Mouse (Mus musculus) G1E-ER4 (cell line): ENCODE measurements around the gene Rsph14. TPM values are rescaled to one million over a fixed set of nuclear protein-coding genes. Genes with fewer than 3 reads are reported as not detected.

Experiments used
- GATA1 ChIP-seq: IDR thresholded peaks from one replicate; pipeline ENCODE4 v1.8.0; 2012; ENCODE audit warnings: low read length, inconsistent platforms
- polyA plus RNA-seq: library from polyadenylated mRNA; stranded (reverse); fragments of >175 nt; gene quantifications from 2 replicates; pipeline ENCODE4 v1.2.3, GENCODE M21; 2012

The Rsph14 gene
- polyA plus RNA-seq, 1 experiment, result not detected

DNA sequence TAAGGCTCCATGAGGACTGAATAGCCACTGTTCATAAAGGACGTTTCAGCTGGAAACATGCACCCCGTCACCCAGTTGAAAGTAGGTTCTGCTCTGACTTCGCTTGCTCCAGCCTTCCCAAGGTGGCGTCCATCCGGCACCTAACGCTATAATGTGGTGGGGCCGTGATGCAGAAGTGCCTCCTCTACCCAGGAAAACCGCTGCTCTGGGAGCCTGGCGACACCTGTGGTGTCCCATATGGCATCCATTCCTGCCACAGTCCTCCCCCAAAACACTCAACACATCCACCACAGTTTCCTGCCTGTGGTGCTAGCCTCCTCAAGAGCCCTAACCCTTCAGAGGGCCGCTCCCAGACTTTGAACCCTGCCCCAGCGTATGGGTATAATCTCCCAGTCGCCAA is 51.2 kb downstream of the Rsph14 start:
- TF ChIP-seq GATA1, result no peak

DNA sequence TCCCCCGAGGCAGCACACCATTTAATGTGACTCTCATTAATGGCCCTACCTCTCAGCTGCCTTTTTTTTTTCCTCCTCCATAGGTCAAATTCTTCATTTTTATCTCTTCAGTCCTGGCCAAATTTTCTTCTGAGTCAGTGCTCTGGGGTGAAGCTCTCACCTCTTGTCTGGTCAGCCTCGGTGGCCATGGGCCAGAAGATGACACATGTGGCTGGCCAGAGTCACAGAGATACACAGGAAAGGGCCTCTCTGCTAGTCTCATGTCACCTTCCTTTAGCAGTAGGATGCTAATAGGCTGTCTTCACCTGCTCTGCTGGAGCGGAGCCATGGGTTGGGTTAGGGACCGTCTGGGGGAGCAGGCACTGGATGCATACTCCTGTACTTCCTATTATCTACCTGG is 54.3 kb downstream of the Rsph14 start:
- no peak for TF ChIP-seq GATA1

DNA sequence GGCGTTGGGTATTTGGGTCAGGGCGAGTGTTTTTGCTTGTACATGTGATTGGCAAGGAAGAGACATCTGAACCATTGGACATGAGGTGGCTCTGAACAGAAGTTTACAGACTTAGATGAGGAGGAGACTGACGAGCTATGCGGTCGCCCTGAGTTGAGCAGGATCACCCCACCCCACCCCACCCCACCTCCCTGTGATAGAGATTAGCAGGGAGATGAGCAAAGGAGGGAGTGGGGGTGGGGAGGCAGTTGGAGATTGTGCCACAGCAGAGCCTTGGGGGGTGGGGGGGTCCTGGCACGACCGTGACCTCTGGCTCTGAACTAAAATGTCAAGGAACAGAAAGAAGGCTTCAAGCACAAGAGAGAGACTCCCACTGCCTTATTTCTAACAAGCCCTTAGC is 56.0 kb downstream of the Rsph14 start:
- no peak for TF ChIP-seq GATA1

DNA sequence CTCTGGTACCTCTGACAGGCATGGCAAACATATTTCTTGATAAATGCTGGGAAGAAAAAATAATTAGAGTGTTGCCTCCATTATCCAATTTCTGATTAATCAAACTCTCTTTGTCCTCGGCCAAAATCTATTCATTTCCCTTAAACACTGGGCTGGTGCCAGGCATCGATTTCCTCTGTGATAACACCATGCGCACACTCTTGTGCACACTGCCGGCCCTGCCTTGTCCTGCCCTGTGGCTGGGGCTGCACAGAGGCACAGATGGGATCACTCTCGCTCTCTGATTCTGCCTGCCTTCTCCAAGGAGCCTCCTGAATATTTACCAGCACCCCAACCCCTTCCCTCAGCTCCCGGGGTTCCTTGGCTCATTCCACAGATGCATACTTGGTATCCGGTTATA is 56.8 kb downstream of the Rsph14 start:
- no peak for TF ChIP-seq GATA1

DNA sequence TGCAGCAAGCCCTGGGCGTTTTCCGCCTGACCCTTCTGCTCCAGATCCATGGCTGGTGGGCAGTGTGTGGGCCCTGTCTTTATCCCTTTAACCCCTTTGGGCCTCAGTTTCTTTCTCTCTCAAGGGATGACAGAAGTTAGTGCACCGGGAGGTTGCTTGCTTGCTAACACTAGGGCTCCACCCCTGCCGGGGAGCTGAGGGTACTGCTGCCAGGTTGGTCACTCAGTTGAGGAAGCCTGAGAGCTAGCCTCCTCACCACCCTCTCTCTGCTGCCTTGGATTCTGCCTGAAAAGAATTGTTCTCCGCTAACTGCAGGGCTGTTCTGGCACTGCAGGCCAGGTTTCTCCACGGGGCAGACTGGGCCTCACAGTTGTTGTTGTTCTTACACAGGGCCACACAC is 59.4 kb downstream of the Rsph14 start:
- TF ChIP-seq GATA1, result no peak

DNA sequence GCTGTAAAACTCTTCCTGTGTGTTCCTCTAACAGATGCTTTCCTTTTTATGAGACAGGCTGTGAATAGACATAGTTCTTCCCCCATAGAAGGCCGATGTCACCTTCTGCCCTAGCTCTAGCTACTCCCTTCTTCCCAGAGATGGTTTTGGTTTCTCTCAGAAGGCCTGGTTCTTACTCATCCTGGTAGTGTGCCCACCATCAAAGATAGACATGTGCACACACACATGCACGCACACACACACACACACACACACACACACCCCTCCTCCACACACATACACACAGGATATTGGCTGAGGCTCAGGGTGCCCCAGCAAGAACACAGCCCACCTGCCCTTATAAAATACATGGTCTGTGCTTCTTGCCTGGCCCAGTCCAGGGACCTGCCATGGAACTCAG is 63.1 kb downstream of the Rsph14 start:
- no peak for TF ChIP-seq GATA1

DNA sequence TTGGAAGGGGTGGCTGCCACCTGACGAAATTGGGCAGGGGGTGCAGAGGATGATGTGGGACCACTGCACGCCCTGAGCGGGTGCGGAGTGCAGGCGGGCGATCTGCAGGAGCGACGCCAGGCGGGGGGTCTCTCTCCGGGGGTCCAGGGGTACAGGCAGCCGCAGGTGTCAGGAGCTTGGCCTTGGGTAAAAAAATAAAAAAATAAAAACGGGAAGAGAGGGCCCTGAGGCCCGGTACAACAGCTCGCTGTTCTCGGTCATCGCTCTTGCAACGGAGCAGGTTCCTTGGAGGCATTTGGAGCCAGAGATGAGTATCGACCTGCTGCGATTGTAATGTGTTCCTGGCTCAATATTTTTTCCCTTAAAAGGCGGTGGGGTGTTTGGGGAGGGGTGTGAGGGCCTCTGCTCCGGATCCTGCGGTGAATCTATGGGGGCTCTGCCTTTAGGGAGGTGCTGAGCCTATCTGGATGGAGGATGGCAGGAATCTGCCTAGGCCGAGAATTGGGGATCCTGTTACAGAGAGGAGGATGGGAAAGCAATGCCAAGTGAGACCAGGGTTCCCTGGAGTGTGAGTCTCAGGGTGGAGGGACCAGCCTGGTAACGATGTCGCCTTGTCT is 64.6 kb downstream of the Rsph14 start:
- TF ChIP-seq GATA1, result no peak

DNA sequence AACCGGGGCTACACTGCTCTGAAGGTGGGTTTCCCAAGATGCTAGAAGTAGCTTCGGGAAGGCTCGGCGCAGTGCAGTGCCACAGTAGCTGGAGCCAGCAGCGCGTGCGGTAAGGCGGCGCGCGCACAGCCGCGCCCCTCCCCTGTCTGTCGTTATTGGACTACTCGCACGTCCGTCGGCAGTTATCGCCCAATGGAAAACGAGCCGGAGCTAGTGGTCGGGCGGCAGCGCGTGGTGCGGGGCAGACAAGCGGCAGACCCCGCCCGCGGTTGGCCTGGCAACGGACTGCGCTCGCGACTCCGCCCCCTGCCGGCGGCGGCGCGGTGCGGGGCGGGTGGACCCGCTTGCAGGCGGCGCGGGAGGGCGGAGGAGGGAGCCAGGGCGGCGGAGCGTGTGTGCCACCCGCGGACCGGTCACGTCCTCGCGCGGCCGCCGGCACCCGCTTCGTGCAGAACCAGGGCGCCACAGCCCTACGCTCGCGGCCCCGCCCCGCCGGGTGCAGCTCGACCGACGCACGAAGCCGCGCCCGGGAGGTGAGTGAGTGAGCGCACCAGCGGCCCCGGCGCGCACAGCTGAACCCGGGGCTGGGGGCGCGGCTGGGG is 65.4 kb downstream of the Rsph14 start, which contains the start of gene Gnaz:
TSS of gene Gnaz (plus strand) at position 328 of the 602 bp plus-strand sequence.
- TF ChIP-seq GATA1, result no peak

DNA sequence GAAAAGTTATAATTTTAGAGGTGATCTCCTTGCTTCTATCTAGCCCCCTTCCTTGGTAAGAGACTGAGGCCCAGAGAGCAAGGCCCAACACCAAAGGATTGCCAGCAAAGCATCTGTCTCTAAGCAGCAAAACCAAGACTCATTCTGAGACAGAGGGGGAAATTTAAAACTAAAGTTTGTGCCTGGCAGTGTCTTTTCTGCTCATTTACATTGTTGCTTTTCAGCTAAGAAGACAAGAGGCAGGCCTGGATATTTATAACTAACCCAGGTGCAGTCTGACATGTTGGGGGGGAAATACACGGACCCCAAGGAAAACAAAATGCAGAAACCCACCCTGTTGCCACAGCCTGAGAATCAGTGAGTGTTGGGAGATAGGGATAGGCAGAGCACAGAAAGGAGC is 68.0 kb downstream of the Rsph14 start:
- no peak for TF ChIP-seq GATA1

DNA sequence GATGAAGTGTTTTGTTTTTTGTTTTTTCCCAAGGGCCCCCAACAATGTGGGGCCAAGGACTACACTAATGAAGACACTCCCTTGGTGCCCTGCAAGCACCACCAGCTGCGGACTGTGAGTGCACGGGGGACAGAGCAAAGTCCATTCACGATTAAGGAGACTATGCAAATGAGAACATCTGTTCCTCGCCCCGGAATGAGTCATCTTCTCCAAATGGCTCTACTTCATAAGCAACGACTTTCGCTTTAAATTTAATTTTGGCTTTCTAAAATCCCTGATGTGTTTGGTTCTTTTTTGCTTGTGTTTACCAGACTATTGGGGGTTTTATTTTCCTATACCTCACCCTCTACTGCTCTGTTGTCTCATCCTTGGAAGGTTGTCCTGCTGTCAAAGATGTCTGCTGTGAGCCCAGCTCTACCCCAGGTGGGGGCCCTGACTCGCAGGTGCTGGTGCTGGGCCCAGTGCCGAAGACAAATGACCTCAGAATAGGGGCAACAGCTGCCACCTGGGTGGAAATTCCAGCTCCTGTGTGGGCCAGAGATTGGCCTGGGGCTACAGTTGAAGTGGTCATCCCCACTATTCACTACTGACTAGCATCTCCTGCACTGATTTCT is 79.4 kb downstream of the Rsph14 start:
- no peak for TF ChIP-seq GATA1

DNA sequence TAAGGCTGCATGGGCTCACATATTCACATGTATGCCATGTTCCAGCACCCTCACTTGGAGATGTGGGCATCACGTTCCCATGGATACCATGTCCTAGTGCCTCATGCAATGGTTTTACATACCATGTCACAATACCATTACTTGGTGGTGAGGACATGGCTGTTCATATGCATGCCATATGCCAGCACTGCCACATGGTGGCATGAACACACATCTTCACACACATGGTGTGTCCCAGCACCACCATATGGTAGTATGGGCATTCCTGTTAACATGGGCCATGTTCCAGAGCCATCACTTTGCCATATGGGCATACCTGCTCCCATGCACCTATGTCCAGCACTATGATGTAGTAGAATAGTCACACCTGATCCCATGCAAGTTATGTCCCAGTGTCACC is 91.6 kb downstream of the Rsph14 start:
- TF ChIP-seq GATA1, result no peak

DNA sequence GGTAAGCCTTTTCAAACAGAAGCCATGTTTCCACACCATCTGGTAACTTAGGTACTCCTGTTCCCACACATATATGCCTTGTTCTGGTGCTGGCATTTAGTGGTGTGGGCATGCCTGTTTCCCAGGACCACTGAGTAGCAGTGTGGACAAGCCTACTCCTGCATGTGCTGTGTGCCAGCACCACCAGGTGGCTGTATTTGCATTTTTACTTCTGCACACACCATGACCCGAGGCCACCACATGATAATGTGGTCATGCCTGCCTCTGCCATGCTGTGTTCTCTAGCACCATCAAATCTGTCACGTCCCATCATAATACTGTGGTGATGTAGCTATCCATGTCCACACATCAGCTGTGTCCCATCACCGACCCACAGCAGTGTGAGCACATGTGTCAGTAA is 93.1 kb downstream of the Rsph14 start:
- TF ChIP-seq GATA1, result no peak

DNA sequence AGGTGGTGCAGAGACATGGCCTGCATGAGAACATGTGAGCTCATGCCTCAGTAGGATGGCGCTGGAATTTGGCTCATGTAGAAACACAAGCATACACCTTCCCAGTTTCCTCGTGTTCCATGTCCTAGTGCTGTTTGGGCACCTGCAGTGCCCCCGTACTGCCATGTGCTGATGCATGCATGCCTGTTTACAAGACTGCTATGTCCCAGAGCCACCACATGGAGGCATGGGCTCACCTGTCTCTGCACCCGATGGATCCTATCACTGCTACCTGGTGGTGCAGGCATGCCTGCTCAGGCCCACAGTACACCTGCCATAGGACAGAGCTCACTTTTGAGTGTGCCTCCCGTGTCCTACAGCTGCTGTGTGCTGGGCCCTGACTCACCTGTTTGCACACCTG is 94.0 kb downstream of the Rsph14 start:
- no peak for TF ChIP-seq GATA1

DNA sequence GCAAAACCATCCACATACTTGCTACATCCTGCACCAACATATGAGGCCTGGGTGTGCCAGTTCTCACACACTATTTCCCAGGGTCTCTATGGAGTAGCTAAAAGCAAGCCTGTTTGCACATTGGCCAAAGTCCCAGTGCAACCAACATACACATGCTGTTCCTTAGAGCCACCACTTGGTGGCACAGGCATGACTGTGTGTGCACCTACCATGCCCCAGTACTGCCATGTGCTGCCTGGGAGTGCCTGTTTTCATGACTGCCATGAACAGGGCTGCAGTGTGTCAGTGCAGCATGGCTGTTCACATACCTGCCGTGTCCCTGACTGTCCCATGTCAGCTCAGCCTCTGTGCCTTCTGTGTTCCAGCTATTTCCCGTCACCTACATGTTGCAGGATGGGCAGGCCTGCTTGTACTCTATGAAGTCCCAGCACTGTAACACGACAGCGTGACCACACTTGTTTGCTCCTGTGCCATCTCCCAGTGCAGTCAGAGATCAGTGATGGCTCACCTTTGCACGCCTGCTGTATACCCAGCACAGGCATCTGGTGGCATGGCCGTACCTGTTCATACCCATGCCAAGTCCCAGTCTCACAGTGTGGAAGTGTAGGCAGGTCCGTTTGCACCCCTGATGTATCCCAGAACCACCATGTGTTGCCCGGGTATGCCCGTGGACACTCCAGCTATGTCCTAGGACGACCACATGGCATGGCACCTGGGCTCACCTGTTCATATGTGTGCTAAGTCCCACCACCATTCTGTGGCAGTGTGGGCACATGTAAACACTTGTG is 95.2 kb downstream of the Rsph14 start:
- no peak for TF ChIP-seq GATA1

DNA sequence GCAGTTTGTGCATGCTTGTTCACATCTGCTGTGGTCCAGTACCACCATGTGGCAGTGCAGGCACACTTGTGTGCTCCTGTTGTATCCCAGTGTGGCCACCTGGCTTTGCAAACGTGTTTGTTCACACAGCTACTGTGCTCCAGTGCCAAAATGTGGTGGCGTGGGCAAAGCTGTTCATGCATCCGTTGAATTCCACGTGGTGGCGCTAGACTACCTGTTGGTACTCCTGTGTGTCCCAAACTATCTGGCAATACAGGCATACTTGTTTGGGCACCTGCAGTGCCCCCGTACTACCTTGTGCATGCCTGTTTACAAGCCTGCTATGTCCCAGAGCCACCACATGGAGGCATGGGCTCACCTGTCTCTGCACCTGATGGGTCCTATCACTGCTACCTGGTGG is 97.4 kb downstream of the Rsph14 start:
- no peak for TF ChIP-seq GATA1

DNA sequence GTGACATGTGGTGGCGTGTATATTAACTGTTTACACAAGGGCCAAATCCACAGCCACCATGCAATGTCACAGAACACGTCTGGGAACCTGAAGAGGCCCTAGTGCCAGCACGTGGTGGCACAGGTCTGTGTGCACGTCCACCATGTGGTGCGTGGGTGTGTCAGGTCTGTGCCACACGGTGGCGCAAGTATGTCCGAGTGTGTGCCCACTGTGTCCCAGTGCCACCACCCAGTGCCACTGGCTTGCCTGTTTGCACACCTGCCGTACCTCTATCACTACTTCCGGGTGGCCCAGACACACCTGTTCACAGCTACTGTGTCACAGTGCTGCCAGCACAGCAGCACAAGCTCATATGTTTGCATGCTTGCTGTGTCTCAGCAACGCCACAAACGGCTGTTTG is 97.9 kb downstream of the Rsph14 start:
- TF ChIP-seq GATA1, result no peak
